Mouse (Mus musculus): ENCODE measurements at regions not wholly inside any gene's neighbourhood (a gene's known extent, or its start where the extent isn't known, plus 50 kb on each side); places are given as distances from the start of the nearest gene placed in this dataset.

DNA sequence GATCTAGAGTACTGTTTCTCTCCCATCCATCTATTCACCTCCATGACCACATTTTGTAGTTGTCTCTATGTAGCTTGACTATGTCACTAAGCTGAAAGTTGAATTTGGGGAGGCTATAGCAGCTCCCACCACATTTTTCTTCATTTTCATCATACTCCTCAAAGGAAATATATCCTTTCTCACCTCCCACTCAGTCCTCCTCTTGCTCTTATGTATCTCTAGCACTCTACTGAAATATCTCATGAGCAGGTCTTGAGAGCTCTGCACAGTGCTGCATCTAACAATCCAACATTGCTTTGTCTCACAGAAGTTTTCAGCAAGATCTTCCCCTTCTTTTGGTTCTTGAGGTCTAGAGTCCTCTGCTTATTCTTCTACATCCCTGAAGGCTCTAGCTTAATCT lies 273.5 kb upstream of the Large1 start:
- TF ChIP-seq CTCF (IDR thresholded peaks at IDR 0.05; ENCODE audit: low read depth) (no peak), EP300 (optimal IDR thresholded peaks at IDR 0.05) (no peak)
